Mouse (Mus musculus) ovary, postnatal 36 days (tissue): ENCODE measurements around the gene Dnah17.

Experiments
- DNase-seq: peaks from one replicate; pipeline ENCODE4 v3.0.0; 2022; ENCODE audit warnings: low spot score, mixed read lengths

Dnah17 gene

DNA sequence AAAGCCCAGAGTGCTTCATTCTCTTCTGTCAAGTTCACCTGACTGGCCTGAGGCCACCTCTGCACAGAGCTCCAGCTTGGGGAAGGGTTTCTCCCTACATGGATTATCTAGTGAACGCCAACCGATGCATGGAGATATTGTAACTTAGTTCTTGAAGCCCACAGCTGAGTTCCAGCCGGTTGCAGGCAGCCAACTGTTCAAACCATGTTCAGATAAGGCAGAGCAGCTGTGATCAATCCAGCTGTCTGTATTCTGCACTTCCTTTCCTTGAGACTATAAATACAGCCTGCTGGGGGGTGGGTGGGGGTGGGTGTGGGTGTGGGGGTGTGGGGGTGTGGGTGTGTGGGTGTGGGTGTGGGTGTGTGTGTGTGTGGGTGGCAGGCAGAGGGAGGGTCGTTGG is 45.3 kb downstream of the Dnah17 start:
- no peak for DNase-seq

DNA sequence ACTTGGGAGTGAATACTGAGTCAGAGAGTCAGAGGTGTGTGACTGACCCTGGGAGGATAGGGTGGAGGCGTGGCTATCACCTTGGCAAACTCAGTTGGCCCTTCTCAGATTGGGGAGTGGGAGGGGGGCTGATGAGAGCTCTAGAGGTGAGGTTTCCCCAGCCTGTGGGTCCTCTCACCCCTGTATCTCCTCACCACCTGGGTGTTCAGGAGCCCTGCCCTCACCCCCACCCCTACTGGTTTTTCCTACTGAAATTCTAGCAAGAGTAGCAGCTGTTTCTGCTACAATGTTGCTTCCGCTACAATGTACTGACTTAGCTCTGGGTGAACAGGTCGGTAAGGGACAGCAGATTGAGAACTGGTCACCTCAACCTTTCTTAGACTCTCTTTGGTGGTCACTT is 46.2 kb downstream of the Dnah17 start:
- DNase-seq, result no peak

DNA sequence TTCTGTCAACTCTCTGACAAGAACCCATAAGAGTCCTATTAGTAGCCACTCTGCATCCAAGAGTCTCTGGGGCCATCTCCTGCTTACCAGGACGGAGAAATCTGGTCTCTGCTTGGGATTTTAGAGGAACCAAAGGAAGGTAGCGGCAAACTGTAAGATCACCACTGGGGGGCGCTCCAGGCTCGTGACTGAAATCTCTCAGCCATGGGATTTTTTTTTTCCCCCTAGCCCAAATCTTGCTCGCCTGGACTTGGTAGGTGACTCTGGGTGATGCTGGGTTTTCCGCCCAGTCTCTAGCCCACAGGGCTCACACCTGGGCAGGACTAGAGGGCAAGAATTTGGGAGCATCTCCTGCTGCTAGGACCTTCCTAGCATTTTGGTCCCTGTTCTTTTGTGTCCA is 46.6 kb downstream of the Dnah17 start:
- DNase-seq, result peak; percentile 65

DNA sequence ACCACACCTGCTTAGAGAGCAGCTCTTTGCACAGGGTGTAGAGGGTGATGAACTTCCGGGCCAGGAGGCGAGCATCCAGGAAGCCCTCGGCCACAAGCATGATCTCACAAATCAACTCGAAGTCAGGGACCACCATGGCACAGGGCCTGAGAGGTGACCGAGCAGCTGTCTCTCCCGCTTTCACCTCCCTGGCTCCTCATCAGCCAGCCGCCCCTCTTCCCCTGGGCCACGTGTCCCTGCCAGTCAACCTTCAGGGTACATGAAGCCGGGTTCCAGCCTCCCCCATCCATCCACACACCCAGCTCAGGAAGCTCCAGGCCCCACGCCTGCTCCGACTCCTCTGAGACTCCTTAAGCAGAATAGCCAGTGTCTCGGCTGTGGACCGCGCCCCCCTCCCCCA is 48.1 kb downstream of the Dnah17 start:
- no peak for DNase-seq

DNA sequence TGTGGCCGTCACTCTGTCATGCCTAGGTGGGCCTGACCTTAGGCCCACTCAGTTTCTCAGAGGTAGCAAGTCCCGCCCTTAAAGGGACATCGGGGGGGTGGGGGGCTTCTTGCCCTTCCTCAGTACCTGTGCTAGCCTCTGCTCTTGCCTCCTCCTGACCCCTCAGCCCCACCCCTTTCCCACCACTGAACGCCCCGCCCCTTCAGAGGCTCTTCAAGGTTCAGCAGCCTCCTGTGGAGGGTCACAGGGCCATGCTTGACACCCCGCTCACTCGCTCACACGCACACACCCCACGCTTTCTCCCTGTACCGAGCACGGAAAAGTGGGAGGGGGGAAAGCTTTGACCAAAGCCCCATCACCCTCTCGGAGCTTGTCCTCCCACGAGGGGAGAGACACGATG is 50.7 kb downstream of the Dnah17 start:
- DNase-seq, result no peak

DNA sequence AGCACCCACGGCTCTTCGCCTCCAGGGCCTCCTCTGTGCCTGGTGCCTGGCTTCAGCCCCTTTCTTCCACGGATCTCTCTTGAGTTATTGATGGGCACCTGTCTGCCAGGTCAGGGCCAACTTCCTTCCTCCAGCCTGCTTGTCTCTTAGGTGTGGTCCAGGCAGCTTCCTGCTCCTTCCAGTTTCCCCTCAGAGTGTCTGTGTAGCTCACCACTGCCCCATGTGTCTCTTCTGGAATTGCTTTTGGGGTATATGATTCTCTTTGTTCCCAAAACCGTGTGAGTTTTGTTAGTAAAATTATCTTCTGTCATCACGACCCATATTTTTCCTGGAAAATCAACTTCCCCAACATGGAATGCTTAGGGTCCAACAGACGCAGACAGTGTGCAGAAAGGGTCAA is 53.5 kb downstream of the Dnah17 start:
- no peak for DNase-seq

DNA sequence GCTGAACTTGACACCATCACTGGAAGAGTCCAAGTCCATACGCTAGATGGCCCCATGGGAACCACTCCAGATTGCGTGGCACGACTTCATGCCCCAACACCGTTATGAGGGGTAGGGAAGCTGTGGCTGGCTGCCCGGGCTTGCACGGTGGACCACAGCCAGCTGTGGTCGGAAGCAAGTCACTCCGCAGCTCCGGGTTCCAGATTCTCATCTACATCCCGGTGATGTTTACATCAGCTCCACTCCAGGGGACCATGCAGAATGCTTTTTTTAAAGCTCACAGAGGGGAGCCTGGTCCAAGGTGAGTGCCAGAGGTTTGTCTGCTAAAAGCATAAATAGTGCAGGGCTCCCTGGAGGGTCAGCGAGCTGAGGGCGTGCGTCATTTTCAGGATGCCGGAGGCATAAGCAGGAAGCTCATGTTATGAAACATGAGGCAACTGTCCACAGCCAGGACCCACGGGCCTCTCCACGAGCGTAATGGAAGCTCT is 55.4 kb downstream of the Dnah17 start:
- no peak for DNase-seq

DNA sequence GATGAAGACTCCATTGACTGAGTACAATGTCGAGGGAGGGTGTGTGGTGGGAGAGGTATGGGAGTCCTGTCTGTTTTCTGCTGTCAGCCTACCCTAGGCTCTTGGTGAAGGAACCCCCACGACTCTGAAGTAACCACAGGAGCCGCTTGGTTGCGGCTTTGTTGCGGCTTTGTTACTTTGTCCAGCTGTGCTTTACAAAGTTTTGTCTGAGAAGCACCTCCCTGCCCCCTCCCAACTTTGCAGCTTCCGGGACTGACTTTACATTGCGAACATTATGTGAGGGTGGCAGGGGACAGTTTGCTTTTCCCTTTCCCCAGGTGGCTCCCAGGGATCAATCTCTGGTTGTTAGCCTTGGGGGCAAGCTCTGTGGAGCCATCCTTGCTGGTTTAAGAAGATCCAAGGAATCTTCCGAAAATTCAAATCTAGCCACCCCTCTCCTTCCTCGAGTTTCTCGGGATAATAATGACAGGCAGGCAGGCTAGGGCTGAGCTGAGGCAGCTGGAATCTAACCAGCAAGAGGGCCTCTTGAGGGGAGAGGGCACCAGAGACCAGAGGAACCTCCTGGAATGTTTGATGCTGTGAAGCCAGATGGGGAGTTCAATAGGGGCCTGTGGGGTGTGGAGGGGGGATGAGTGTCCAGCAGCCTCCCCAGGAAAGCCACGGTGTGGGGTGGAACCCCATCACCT is 59.1 kb downstream of the Dnah17 start:
- DNase-seq, result no peak

DNA sequence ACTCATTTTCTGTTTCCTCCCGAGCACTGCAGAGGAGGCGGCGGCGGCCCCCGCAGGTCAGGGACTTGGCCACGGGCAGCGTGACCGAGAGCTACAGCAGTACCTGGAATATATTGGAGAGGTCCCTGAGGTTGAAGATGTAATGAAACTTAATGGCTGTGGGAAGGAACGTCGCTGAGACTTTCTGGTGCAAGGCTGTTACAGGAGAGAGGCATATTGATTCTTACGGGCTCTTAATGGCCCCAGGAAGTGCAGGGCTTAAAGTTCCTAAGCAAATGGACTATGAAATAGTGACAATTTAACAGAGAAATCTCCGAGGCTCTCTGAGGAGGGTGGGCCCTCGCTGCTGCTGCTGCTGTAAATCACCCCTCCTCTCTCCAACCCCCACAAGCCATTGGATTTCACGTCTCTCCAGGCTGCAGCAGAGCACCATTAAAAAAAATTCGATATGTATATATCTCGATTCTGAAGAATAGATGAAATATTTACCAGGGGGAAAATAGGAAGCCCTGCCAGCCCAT is 61.6 kb downstream of the Dnah17 start:
- no peak for DNase-seq

DNA sequence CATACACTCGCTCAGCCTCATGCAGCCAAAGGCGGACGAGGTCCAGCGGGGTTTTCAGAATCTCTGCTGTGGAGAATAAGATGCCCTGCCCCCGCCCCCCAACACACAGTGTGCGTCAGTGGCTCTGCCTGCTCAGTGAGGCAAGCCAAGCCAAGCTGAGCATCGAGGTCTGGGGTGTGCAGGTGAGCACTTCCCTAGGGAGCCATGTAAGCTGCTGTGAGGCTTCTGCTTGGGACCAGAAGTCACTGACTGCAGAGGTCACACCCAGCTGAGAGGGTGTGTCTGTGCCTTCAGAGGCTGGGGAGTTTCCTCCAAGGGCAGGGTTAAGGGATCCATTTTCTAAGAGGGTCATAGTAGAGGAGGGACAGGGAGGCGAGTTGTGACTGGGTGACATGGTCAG is 62.8 kb downstream of the Dnah17 start:
- no peak for DNase-seq

DNA sequence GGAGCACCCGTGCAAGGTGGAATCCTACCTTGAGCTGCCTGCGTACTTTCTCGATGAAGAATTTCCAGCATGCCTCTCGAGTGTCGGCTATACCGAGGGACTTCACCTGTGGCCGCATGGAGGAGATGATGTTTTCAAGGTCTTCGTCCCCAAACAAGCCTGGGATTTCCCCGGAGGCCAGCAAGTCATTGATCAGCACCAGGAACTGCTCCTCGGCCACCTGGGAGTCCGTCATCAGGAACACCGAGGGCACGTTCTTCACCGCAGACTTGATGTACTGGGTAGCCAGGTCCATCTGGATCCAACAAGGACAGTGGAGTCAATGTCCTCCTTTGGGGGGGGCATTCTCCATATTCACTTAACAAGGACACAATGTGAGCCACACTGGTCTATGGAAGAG is 70.4 kb downstream of the Dnah17 start:
- DNase-seq, result no peak

DNA sequence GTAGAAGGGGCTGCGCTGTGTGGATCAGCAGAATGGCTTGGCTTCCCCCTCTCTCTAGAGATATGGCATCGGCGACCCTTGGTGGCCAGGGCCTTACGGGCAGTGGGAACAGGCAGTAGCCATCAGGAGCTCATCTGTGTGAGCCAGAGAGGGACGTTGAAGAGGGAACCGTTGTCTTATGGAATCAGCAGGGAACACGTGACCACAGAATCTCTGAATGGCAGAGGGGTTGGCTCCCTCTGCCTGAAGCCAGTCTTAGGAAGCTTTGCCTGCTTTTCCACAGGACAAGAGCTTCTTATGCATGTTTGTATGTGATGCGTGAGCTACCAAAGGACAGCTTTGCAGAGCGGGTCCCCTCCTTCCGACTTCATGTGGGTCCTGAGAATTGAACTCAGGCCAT is 71.6 kb downstream of the Dnah17 start:
- no peak for DNase-seq

DNA sequence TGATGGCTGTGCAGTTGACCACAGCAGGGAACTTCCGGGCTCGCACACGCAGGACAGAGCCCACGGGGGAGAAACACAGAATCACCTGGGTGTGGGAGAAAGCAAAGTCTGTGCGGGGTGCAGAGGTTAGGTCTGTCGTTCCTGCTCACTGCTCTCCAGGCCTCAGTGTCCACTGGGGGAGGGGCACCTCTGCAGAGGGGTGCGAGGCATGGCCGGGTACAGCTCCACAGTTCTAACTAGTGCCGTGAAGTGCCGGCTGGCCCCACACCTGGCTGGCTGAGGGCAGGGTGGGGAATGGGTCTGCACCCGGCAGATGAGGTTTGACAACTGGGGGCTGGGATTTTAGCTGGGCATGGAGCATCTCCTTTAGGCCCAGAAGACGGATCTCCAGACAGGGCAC is 72.1 kb downstream of the Dnah17 start:
- DNase-seq, result no peak

DNA sequence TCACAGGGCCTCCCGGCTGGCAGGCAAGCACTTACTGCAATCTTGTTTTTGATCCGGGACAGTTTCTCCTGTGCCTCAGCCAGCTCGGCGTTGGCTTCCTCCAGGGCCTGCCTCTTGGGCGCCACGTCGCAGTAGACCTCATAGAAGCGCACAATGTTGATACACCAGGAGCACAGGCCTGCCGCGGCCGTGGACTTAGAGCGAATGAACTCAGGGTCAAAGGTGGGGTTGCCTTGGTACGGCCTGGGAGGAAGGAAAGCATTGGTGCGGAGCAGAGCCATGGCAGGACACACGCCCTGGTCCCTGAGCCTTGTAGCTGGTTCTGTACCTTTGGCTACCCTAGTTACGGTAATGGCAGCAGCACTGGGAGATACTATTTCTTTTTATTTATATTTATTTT is 80.3 kb downstream of the Dnah17 start:
- DNase-seq, result no peak

DNA sequence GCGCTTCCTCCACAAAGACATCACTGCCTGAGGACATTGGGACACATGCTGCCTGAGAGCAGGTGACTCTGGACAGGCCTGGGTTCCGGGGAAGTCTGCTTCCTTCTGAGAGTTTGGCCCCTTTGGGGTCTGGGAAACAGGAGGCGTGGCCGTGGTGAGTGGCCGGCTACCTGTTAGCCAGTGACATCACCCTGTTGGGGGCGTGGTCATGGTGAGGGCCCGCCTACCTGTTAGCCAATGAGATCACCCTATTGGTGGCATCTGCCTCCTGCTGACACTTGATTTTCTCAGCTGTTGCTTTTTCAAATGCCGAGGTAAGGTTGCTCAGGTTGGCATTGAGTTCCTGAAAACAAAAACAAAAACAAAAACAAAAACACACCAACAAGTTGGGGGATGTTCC is 80.8 kb downstream of the Dnah17 start:
- no peak for DNase-seq

DNA sequence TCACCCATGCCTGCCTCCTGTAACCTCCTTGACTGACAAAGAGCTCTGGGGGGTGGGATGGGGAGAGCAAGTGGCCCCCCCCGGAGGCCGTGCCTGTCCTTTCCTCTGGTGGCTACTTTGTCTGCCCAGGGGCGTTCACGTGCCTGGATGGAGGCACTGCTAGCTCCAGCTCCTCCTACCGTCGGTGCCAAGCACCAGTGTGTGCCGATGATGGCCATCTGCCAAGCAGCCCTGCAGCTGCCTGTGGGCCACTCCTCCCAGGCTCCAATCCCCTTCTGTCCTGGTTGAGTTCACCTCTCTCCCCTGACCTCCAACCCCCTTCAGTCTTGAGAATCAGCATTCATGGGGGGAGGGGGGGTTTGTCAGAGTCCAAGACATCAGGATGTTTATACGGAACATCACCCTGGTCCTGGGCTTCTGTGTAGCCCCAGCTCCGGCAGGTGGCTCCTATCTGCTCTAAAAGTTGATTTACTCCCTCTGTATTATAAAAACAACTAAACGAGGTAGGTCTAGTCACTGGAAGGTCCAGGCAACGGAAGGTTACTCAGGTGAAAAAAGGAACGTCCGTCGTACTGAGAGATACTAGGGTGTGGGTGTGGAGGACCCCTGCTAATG is 87.0 kb downstream of the Dnah17 start:
- peak; percentile 66 for DNase-seq

DNA sequence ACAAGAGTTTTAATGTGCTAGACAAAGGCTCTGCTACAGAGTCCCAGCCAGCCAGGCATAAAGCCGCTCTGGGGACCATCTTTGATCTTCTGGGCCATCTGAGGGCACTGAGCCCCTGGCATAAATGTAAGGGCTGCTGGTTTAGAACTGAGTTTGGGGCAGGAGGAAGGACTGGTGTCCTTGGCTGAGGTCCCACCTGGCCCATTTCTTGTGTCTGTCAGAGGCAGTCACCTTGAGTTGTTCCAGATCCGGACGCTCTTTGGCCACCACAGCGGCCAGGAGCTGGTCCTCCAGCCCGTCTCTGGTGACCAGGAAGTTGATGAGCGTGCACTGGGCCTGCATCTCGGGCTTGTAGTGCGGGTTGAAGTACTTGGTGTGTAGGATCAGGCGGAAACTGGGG is 87.6 kb downstream of the Dnah17 start:
- DNase-seq, result no peak

DNA sequence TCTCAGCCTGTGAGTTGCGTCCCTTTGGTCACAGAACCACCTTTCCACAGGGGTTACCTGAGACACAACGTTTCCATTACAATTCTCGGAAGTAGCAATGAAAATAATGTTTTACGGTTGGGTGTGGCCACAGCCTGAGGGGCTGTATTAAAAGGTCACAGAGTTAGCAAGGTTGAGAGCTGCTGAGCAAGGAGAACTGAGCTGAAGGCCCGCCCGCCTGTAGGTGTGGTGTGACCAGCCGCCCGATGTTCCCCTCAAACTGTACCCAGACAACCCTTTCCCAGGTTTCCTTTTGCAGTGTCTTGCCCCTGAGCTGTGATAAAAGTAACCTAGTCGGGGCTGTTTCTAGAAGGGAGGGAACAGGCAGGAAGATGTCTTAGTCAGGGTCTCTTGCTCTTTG is 95.4 kb downstream of the Dnah17 start:
- no peak for DNase-seq

DNA sequence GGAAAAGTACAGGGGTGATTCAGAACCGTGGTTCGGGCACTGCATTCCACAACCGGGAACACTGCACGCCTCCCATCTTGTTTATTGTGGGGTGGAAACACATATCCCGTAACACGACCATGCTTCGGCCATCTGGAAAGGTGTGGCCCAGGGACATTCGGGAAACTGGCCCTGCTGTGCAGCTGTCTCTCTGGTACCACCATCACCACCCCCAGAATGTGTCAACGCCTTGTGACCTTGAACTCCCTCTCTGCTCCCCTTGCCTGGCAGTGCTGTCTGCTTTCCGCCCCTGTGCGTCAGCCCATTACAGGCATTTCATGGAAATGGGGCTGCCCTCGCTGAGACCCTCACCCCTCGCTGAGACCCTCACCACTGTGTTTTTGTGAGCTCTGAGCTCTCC is 96.0 kb downstream of the Dnah17 start:
- no peak for DNase-seq

DNA sequence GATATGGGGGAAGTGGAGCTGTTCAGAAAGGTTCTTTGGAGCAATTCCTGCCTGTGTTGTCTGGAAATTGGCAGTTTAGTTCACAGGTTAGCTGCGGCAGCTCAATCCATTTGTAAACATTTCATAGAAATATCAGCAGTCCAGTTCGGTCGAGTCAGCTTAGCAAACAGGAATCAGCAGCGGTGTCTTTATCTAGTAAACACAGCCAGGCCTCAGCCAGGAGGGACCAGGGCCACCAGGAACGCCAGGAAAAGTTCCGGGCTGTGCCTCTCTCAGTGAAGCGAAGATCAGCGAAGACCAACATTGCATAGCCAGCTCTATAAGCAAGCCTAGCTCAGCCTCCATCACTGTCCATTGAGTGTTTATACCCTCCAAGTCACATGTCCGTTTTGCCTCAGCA is 99.3 kb downstream of the Dnah17 start:
- DNase-seq, result no peak

DNA sequence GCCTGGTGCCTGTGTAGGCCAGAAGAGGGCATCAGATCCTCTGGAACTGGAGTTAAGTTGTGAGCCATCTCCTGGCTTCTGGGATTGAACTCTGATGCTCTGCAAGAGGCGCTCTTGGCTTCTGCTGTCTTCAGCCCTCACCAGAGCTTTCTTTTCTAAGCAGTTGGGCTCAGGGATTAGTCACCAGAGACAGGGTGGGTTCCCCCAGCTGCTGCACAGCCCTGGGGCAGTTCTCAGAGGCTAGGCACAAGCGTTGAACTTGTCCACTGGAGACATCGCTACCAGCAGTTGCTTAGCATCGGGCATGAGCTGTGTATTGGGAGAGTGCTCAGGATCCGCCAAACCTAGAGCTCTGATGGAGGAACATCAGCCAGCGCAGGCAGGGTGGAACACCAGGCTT is 101.3 kb downstream of the Dnah17 start:
- no peak for DNase-seq

DNA sequence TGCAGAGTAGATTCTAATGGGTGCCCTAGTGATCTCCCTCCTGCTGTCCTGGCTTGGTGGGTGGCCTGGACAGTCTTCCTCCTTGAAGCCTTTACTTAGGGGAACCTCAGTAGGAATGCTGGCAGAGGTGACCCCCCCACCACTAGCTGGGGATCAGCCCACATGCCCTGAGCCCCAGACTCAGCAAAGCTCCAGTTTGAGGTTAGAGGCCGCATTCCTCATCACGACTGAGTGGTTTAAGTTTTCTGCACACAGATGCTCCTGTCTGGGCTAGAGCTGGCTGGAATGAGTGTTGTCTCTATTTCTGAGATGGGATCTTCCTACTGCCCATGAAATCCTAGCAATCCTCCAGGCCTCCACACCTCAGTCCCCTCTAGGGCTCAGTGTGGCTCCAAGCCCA is 106.3 kb downstream of the Dnah17 start:
- DNase-seq, result no peak

DNA sequence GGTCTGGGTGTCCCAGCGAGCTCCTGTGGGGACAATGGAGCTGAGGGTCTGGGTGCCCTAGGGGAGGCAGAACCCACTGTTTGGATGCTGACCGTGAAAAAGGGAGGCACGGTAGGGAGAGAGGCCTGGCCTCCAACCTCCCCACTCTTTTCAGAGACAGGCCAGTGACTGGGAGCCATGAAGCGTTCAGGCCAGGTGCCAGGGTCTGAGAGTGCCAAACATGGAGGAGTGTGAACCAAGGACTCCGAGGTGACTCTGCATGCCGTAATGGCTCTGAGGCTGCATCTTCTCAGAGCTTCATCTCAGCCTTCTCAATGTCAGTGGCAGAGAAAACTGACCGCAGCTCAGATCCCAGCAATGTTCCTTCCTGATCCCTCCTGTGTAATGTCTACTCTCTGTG is 107.0 kb downstream of the Dnah17 start:
- no peak for DNase-seq

DNA sequence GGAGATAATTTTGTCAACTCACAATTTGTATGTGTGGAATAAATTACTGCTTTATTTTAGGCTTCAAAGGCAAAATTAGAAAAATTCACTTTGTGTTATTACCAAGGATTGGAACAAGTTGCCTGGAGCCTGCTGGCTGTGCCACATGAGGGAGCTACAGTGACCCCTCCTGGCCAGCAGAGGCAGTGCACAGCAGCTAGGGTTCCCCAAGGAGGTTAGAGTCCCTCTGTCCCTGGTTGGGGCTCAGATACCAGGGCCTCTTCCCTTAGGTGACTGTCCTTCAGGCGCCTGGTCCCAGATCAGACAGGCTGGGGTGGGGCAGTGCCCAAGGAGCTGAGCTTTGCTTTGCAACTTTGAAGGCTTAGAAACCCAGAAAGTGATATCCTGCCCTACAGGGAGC is 108.6 kb downstream of the Dnah17 start:
- DNase-seq, result peak; percentile 71
